Mouse (Mus musculus) ES-E14 (cell line): ENCODE measurements around the gene Il3.

Experiments
- CHD2 ChIP-seq: IDR thresholded peaks from 2 replicates; pipeline ENCODE4 v1.6.1; 2014; ENCODE audit warnings: mild to moderate bottlenecking, low read depth, low read length, inconsistent platforms
- HCFC1 ChIP-seq: IDR thresholded peaks from 2 replicates; pipeline ENCODE4 v1.6.1; 2012; ENCODE audit warnings: low read length, inconsistent platforms, borderline replicate concordance; ENCODE audit not compliant: insufficient read depth
- MAFK ChIP-seq: IDR thresholded peaks from 2 replicates; pipeline ENCODE4 v1.6.1; 2014; ENCODE audit warnings: mild to moderate bottlenecking, low read depth, low read length, inconsistent platforms; ENCODE audit not compliant: insufficient read depth
- ZC3H11A ChIP-seq: IDR thresholded peaks from 2 replicates; pipeline ENCODE4 v1.6.1; 2012; ENCODE audit warnings: low read depth, mild to moderate bottlenecking, inconsistent platforms, low read length, borderline replicate concordance
- ZNF384 ChIP-seq: IDR thresholded peaks from 2 replicates; pipeline ENCODE4 v1.6.1; 2012; ENCODE audit warnings: low read depth, low read length, inconsistent platforms

DNA sequence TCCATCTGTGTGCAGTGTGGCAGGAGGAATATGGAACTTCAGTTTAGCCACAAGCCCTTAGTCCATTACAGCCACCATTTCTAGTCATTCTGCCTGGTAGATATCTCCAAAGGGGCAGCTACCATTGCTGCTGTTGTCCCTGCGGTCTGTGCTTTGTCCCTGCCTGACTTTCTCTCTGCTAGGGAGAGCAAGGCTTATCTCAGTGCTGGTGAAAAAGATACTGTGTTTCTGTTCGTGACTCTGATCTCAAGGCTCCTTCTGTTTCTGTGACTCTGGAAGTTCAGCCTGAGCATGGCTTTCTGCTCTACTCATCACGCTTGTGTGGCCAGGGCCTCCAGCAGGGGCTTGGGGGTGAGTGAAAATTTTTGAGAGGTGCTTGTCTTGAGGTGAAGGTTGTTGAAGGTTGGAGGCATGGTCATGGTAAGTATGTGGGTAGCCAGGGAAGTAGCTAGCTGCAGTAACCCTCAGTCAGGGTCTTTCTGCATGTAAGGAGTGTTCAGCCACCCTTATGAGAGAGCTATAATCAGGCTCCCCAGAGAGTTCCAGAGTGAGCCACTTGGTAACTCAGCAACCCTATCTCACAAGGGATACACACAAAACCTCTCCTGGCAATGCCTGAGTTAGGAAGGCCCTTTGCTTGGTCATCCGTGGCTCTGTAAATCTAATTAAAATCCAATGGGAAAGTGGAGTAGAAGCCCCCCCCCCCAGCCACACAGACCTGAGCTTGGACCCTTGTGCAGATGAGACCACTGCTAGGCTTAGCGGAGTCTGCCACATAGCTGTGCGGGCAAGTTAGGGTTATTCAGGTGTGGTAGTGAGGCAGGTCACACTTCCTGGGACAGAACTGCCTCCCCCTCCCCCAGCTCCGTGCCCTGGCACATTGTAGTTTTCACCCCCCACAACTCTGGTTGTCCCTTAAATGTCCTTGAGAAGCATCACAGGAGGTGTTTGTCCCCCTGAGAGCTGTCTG, 46.6 kb upstream of the Il3 start:
- TF ChIP-seq ZC3H11A, result no peak
- TF ChIP-seq CHD2, result no peak
- TF ChIP-seq HCFC1, result no peak
- no peak for TF ChIP-seq MAFK
- TF ChIP-seq ZNF384, result no peak
